Mouse (Mus musculus) heart, postnatal 0 days (tissue): ENCODE data around the gene Olfr317.

ENCODE experiments used
- CTCF ChIP-seq: IDR thresholded peaks from 2 replicates; pipeline ENCODE4 v1.5.1; 2016; ENCODE audit warnings: antibody characterized with exemption, control low read depth, low read depth
- EP300 ChIP-seq: IDR thresholded peaks from 2 replicates; pipeline ENCODE4 v1.6.1; 2016; ENCODE audit warnings: antibody characterized with exemption, low read depth

GRCm38 (mm10) chr11:58719701-58720100 lies 19.3 kb downstream of the Olfr317 start:
- TF ChIP-seq CTCF (no peak), EP300 (no peak)
